Mouse (Mus musculus) C2C12 (cell line): Measurements from ENCODE around the gene Tmem158. TPM values are rescaled to one million over a fixed set of nuclear protein-coding genes. Genes with fewer than 3 reads are reported as not detected.

ENCODE experiments used
- H3K27me3 ChIP-seq: one replicate; pipeline ENCODE4 v1.6.1; 2011; ENCODE audit not compliant: control insufficient read depth, insufficient read depth, insufficient read length
- H3K36me3 ChIP-seq: one replicate; pipeline ENCODE4 v1.6.1; 2011; ENCODE audit not compliant: control insufficient read depth, insufficient read depth
- H3K4me3 ChIP-seq: one replicate; pipeline ENCODE4 v1.5.1; 2011; ENCODE audit warnings: mild to moderate bottlenecking, control low read depth; ENCODE audit not compliant: poor library complexity, insufficient read depth, severe bottlenecking
- H3K79me2 ChIP-seq: one replicate; pipeline ENCODE4 v1.6.1; 2011; ENCODE audit not compliant: control insufficient read depth, insufficient read depth
- H3K79me3 ChIP-seq: one replicate; pipeline ENCODE4 v1.6.1; 2011; ENCODE audit warnings: low read depth, control low read depth
- H3ac ChIP-seq: one replicate; pipeline ENCODE3; 2011; ENCODE audit warnings: low read depth; ENCODE audit not compliant: control insufficient read depth, insufficient read length
- CEBPB ChIP-seq: IDR thresholded peaks from one replicate; pipeline ENCODE4 v1.6.1; 2011; ENCODE audit warnings: low read depth, mild to moderate bottlenecking, control low read depth, moderate library complexity
- CTCF ChIP-seq: IDR thresholded peaks from one replicate; pipeline ENCODE4 v1.5.1; 2011; ENCODE audit not compliant: control insufficient read depth, insufficient read depth, insufficient read length
- FOSL1 ChIP-seq: IDR thresholded peaks from one replicate; pipeline ENCODE4 v1.8.0; 2011; ENCODE audit warnings: mild to moderate bottlenecking, low read length; ENCODE audit not compliant: poor library complexity, insufficient read depth, severe bottlenecking
- MAX ChIP-seq: IDR thresholded peaks from one replicate; pipeline ENCODE4 v1.6.1; 2011; ENCODE audit warnings: mild to moderate bottlenecking, control low read depth
- MYOD1 ChIP-seq: IDR thresholded peaks from one replicate; pipeline ENCODE4 v1.6.1; 2011; ENCODE audit warnings: low read depth; ENCODE audit not compliant: control insufficient read depth, insufficient read length
- MYOG ChIP-seq: IDR thresholded peaks from one replicate; pipeline ENCODE4 v1.6.1; 2011; ENCODE audit not compliant: control insufficient read depth, insufficient read length; ENCODE audit errors: extremely low read depth
- USF1 ChIP-seq: IDR thresholded peaks from one replicate; pipeline ENCODE4 v1.6.1; 2011; ENCODE audit warnings: low read depth, mild to moderate bottlenecking, control low read depth, moderate library complexity
- polyA plus RNA-seq: library from polyadenylated mRNA; unstranded; fragments of >200 nt; fragmentation: generic; extraction: Trizol; gene quantifications from one replicate; pipeline ENCODE4 v1.2.1, GENCODE M21; 2012; ENCODE audit warnings: missing spikeins

Gene Tmem158
- polyA plus RNA-seq, 1 experiment = 9.6 TPM

GRCm38 (mm10) chr9:123235621-123236020, 24.9 kb downstream of the Tmem158 start:
- Histone ChIP-seq H3ac (no peak overlapping the region), H3K79me3 (no peaks in the 10 kb centered on the region), H3K79me2 (no peaks in the 10 kb centered on the region), H3K27me3 (no peaks in the 10 kb centered on the region), H3K4me3 (no peak overlapping the region), H3K36me3 (no peaks in the 10 kb centered on the region)
- TF ChIP-seq CTCF (no peak), CEBPB (no peak), MYOD1 (no peak), FOSL1 (no peak), MAX (no peak), MYOG (no peak), USF1 (no peak)

GRCm38 (mm10) chr9:123229826-123230225, 30.7 kb downstream of the Tmem158 start:
- H3K79me2 ChIP-seq = no peaks in the 10 kb centered on the region
- no peaks in the 10 kb centered on the region for H3K36me3 ChIP-seq
- H3K79me3 ChIP-seq = no peaks in the 10 kb centered on the region
- H3ac ChIP-seq = no peak overlapping the region
- TF ChIP-seq CTCF (no peak), FOSL1 (no peak), MYOD1 (no peak), USF1 (no peak), MYOG (no peak), MAX (no peak), CEBPB (no peak)
- no peaks in the 10 kb centered on the region for H3K27me3 ChIP-seq
- H3K4me3 ChIP-seq = no peak overlapping the region

DNA sequence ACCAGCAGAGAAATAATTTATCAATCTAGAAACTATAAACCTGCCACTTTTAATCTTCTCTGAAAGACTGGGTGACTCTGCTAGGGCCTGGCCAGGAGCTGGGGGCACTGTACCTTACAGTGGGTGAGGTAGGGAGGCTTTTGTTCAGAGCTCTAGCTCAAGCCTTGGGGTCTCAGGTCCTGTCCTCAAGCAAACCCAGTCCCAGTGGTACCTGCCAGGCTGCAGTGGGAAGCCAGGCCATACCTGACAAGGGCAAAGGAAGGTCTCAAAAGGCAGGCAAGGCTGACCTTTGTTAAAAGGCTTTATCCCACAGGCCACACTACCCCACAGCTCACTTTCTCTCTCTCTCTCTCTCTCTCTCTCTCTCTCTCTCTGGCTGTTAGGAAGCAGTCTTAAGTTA, 31.9 kb downstream of the Tmem158 start:
- H3K79me2 ChIP-seq = no peaks in the 10 kb centered on the region
- no peak for TF ChIP-seq MAX
- TF ChIP-seq MYOG = no peak
- H3K27me3 ChIP-seq = no peaks in the 10 kb centered on the region
- H3ac ChIP-seq = no peak overlapping the region
- no peak overlapping the region for H3K4me3 ChIP-seq
- no peaks in the 10 kb centered on the region for H3K79me3 ChIP-seq
- H3K36me3 ChIP-seq = no peaks in the 10 kb centered on the region

- no peak for TF ChIP-seq CEBPB
- TF ChIP-seq MAX = no peak
- no peak for TF ChIP-seq FOSL1
- no peak for TF ChIP-seq MYOD1
- no peak for TF ChIP-seq MYOG
- TF ChIP-seq USF1 = no peak
- no peak for TF ChIP-seq CTCF
- Histone ChIP-seq H3K27me3 (no peaks in the 10 kb centered on the region), H3K36me3 (no peaks in the 10 kb centered on the region), H3ac (no peak overlapping the region), H3K4me3 (no peak overlapping the region), H3K79me3 (no peaks in the 10 kb centered on the region), H3K79me2 (no peaks in the 10 kb centered on the region)
Measured at GRCm38 (mm10) chr9:123227106-123227750, 33.3 kb downstream of the Tmem158 start.

GRCm38 (mm10) chr9:123224863-123225431, 35.6 kb downstream of the Tmem158 start:
- Histone ChIP-seq H3K4me3 (no peak overlapping the region), H3ac (no peak overlapping the region), H3K79me3 (no peaks in the 10 kb centered on the region), H3K27me3 (no peaks in the 10 kb centered on the region), H3K79me2 (no peaks in the 10 kb centered on the region), H3K36me3 (no peaks in the 10 kb centered on the region)
- TF ChIP-seq CTCF = no peak
- TF ChIP-seq USF1 = no peak
- no peak for TF ChIP-seq MAX
- TF ChIP-seq MYOG = no peak
- no peak for TF ChIP-seq MYOD1
- no peak for TF ChIP-seq CEBPB
- no peak for TF ChIP-seq FOSL1

GRCm38 (mm10) chr9:123219826-123220225, 40.7 kb downstream of the Tmem158 start:
- TF ChIP-seq MYOG = no peak
- TF ChIP-seq FOSL1 = no peak
- no peak for TF ChIP-seq CTCF
- TF ChIP-seq CEBPB = no peak
- TF ChIP-seq MYOD1 = no peak
- TF ChIP-seq USF1 = no peak
- no peak overlapping the region for H3K4me3 ChIP-seq
- no peaks in the 10 kb centered on the region for H3K79me3 ChIP-seq
- no peak overlapping the region for H3ac ChIP-seq
- no peaks in the 10 kb centered on the region for H3K79me2 ChIP-seq
- no peaks in the 10 kb centered on the region for H3K27me3 ChIP-seq
- H3K36me3 ChIP-seq = no peaks in the 10 kb centered on the region
